Mouse (Mus musculus): Measurements from ENCODE around the gene Eprs.

DNA sequence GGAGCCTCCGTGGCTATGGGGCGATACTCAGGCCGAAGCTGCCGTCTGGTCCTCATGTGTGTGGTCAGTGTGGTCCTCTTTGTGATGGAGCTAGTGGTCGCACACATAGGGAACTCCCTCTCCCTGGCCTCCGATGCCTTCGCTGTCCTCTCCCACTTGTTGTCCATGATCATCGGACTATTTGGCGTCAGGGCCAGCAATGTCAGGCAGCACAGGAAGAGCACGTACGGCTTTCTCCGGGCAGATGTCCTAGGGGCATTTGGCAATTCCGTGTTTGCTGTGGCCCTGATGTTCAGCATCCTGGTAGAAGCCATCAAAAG lies 69.1 kb downstream of the Eprs start:
- TF ChIP-seq CTCF (IDR thresholded peaks at IDR 0.05; ENCODE audit: low read depth, low read length) (no peak), POLR2AphosphoS5 (IDR thresholded peaks at IDR 0.05; ENCODE audit: insufficient replicate concordance, low read depth, low read length) (no peak), TAL1 (conservative IDR thresholded peaks at IDR 0.05; ENCODE audit: low read depth, low read length) (no peak), GATA1 (IDR thresholded peaks at IDR 0.05; ENCODE audit: borderline replicate concordance, low read length) (no peak), GATA2 (IDR thresholded peaks at IDR 0.05; ENCODE audit: borderline replicate concordance, low read depth, low read length) (no peak)

Measured in G1E (cell line).